Mouse (Mus musculus): Measurements from ENCODE around the gene Utrn. TPM values are rescaled to one million over a fixed set of nuclear protein-coding genes. Genes with fewer than 3 reads are reported as not detected.

Utrn gene
- polyA plus RNA-seq, 1 experiment from 2014 or later: 67.0 TPM

DNA sequence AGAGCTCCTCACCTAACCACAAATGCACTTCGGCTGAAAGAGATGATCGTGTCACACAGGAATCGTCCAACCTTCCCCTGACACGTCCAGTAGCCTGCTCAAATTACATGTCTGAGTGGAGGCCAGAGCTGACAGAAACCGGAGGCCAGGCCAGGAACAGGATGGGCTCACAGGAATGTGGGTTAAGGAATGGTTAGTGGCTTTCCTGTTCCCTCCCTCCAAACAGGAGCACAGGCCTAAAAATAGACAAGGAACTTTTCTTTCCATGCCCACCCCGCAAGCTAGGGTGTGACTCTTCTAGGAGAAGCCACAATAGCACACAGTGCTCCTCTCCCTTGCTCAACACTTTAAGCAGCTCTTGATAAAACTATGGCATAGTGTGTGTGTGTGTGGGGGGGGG, 174.4 kb downstream of the Utrn start:
- H3K9me3 ChIP-seq (ENCODE audit: control insufficient read depth, low read length): no peaks in the 10 kb centered on the region
- no peak overlapping the region for H3K4me3 ChIP-seq (ENCODE audit: control insufficient read depth in 1 of 2, insufficient read depth in 1 of 2, low read depth in 1 of 2, low read length in 2 of 2)
- WGBS: 1% methylated on average over 6 of the region's 6 CpGs
- peak overlapping the region; percentile 24 for H3K4me2 ChIP-seq (ENCODE audit: low read length)
- H3K27me3 ChIP-seq (ENCODE audit: control insufficient read depth, insufficient read depth, low read length): no peaks in the 10 kb centered on the region
- peaks cover 2 to 8% of the 10 kb centered on the region in 2 experiments; a peak in 3 of 4 replicates for H3K4me1 ChIP-seq (ENCODE audit: control insufficient read depth in 2 of 2, insufficient read depth in 2 of 2, low read length in 2 of 2)
- H3K27ac ChIP-seq (replicated peaks in 1 of 2; ENCODE audit: control insufficient read depth in 1 of 2, insufficient read depth in 1 of 2, low read depth in 2 of 2, low read length in 2 of 2): peak overlapping the region; percentile 84 to 87
- H3K36me3 ChIP-seq (ENCODE audit: control insufficient read depth, insufficient read depth, low read length): peaks cover 36% of the 10 kb centered on the region
- H3K9ac ChIP-seq (ENCODE audit: low read length): no peak overlapping the region
- ATAC-seq (ENCODE audit: insufficient number of reproducible peaks, insufficient read depth, low FRiP score, low read depth): peak; percentile 90

DNA sequence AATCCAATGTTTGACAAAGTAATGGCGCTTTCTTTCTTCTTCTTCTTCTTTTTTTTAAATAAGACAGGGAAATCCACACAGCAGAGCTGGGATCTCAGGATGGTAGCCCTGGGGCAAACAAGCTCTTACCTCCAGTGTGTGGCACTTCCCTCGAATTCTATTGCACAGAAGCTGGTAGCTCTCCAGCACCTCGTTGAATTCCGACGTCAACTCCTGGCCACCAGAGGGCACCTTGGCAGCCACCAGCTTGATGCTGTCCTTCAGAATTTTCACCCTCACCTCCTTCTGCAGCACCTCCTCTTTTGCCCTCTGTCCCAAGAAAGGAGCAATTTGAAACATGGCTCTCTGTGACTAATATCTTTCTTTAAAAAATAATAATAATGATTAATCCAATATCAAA, 178.6 kb downstream of the Utrn start:
- ATAC-seq (ENCODE audit: insufficient number of reproducible peaks, insufficient read depth, low FRiP score, low read depth): no peak
- H3K9me3 ChIP-seq (ENCODE audit: control insufficient read depth, low read length): no peaks in the 10 kb centered on the region
- peaks cover 44% of the 10 kb centered on the region for H3K36me3 ChIP-seq (ENCODE audit: control insufficient read depth, insufficient read depth, low read length)
- H3K4me3 ChIP-seq (ENCODE audit: control insufficient read depth in 1 of 2, insufficient read depth in 1 of 2, low read depth in 1 of 2, low read length in 2 of 2): no peak overlapping the region
- H3K9ac ChIP-seq (ENCODE audit: low read length): no peak overlapping the region
- H3K27me3 ChIP-seq (ENCODE audit: control insufficient read depth, insufficient read depth, low read length): no peaks in the 10 kb centered on the region
- no peak overlapping the region for H3K27ac ChIP-seq (replicated peaks in 1 of 2; ENCODE audit: control insufficient read depth in 1 of 2, insufficient read depth in 1 of 2, low read depth in 2 of 2, low read length in 2 of 2)
- no peak overlapping the region for H3K4me2 ChIP-seq (ENCODE audit: low read length)
- H3K4me1 ChIP-seq (ENCODE audit: control insufficient read depth in 2 of 2, insufficient read depth in 2 of 2, low read length in 2 of 2): peaks cover 2 to 8% of the 10 kb centered on the region in 2 experiments; a peak in 3 of 4 replicates
- WGBS: 18% methylated on average over 5 of the region's 5 CpGs

DNA sequence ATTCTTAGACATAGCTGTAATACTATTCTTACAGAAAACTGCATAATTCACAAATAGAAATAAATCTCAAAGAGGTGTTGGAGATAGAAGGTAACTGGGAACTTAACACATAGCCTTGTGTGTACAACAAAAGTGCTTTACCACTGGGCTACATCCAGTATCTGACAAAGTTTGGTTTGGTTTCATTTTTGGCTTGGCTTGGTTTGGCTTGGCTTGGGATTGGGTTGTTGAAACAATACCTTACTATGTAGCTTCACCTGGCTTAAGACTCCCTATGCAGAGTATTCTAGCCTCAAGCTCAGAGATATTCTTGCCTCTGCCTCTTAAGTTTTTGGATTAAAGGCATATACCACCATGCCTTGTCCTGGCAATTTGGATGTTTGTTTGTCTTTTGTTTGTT, 183.5 kb downstream of the Utrn start:
- H3K27me3 ChIP-seq (ENCODE audit: control insufficient read depth, insufficient read depth, low read length): no peaks in the 10 kb centered on the region
- no peaks in the 10 kb centered on the region for H3K4me1 ChIP-seq (ENCODE audit: control insufficient read depth in 2 of 2, insufficient read depth in 2 of 2, low read length in 2 of 2)
- H3K36me3 ChIP-seq (ENCODE audit: control insufficient read depth, insufficient read depth, low read length): peaks cover 72% of the 10 kb centered on the region
- H3K9ac ChIP-seq (ENCODE audit: low read length): no peak overlapping the region
- H3K9me3 ChIP-seq (ENCODE audit: control insufficient read depth, low read length): no peaks in the 10 kb centered on the region
- no peak overlapping the region for H3K4me2 ChIP-seq (ENCODE audit: low read length)
- ATAC-seq (ENCODE audit: insufficient number of reproducible peaks, insufficient read depth, low FRiP score, low read depth): no peak
- H3K27ac ChIP-seq (replicated peaks in 1 of 2; ENCODE audit: control insufficient read depth in 1 of 2, insufficient read depth in 1 of 2, low read depth in 2 of 2, low read length in 2 of 2): no peak overlapping the region
- H3K4me3 ChIP-seq (ENCODE audit: control insufficient read depth in 1 of 2, insufficient read depth in 1 of 2, low read depth in 1 of 2, low read length in 2 of 2): no peak overlapping the region

DNA sequence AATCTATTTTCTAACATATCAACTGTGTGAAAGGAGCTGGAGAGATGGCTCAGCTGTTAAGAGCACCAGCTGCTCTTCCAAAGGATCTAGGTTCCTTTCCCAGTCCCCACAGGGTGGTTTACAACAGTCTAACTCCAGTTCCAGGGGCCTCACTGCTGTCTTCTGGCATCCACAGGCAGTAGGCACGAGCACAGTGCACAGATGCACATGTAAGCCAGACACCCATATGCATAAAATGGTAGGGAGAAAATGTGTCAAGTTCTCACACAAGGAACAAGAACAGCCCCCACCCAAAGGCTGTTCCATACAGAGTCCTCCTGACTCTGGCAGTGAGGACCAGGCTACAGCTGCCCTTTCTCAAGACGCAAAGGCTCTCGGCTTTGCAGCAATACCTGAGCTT, 185.1 kb downstream of the Utrn start:
- 89% methylated on average over 3 of the region's 3 CpGs for WGBS
- ATAC-seq (ENCODE audit: insufficient number of reproducible peaks, insufficient read depth, low FRiP score, low read depth): no peak
- H3K4me1 ChIP-seq (ENCODE audit: control insufficient read depth in 2 of 2, insufficient read depth in 2 of 2, low read length in 2 of 2): no peaks in the 10 kb centered on the region
- no peak overlapping the region for H3K9ac ChIP-seq (ENCODE audit: low read length)
- H3K36me3 ChIP-seq (ENCODE audit: control insufficient read depth, insufficient read depth, low read length): peaks cover 74% of the 10 kb centered on the region
- H3K9me3 ChIP-seq (ENCODE audit: control insufficient read depth, low read length): no peaks in the 10 kb centered on the region
- H3K4me2 ChIP-seq (ENCODE audit: low read length): no peak overlapping the region
- H3K27me3 ChIP-seq (ENCODE audit: control insufficient read depth, insufficient read depth, low read length): no peaks in the 10 kb centered on the region
- no peak overlapping the region for H3K27ac ChIP-seq (replicated peaks in 1 of 2; ENCODE audit: control insufficient read depth in 1 of 2, insufficient read depth in 1 of 2, low read depth in 2 of 2, low read length in 2 of 2)
- no peak overlapping the region for H3K4me3 ChIP-seq (ENCODE audit: control insufficient read depth in 1 of 2, insufficient read depth in 1 of 2, low read depth in 1 of 2, low read length in 2 of 2)

DNA sequence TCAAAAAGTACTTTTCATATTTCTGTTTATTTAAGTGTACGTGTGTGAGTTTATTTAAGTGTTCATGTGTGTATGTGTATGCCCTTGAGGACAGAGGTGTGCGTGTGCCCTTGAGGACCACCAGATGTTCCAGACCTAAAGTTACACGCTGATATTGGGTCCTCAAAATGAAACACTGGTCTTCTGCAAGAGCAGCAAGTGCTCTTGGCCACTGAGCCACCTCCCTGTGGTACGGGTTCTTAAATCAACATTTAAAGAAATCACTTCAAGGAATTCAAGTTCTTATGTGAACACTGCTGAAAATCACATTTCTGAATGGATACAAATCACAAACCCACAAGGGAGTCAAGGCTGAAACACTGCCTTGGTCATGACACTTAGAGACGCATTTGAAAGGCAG, 195.9 kb downstream of the Utrn start:
- H3K27me3 ChIP-seq (ENCODE audit: control insufficient read depth, insufficient read depth, low read length): no peaks in the 10 kb centered on the region
- H3K9me3 ChIP-seq (ENCODE audit: control insufficient read depth, low read length): no peaks in the 10 kb centered on the region
- no peak overlapping the region for H3K4me2 ChIP-seq (ENCODE audit: low read length)
- 91% methylated on average over 5 of the region's 5 CpGs for WGBS
- ATAC-seq (ENCODE audit: insufficient number of reproducible peaks, insufficient read depth, low FRiP score, low read depth): no peak
- peaks cover 68% of the 10 kb centered on the region for H3K36me3 ChIP-seq (ENCODE audit: control insufficient read depth, insufficient read depth, low read length)
- H3K27ac ChIP-seq (replicated peaks in 1 of 2; ENCODE audit: control insufficient read depth in 1 of 2, insufficient read depth in 1 of 2, low read depth in 2 of 2, low read length in 2 of 2): no peak overlapping the region
- H3K4me3 ChIP-seq (ENCODE audit: control insufficient read depth in 1 of 2, insufficient read depth in 1 of 2, low read depth in 1 of 2, low read length in 2 of 2): no peak overlapping the region
- H3K4me1 ChIP-seq (ENCODE audit: control insufficient read depth in 2 of 2, insufficient read depth in 2 of 2, low read length in 2 of 2): no peaks in the 10 kb centered on the region
- no peak overlapping the region for H3K9ac ChIP-seq (ENCODE audit: low read length)

DNA sequence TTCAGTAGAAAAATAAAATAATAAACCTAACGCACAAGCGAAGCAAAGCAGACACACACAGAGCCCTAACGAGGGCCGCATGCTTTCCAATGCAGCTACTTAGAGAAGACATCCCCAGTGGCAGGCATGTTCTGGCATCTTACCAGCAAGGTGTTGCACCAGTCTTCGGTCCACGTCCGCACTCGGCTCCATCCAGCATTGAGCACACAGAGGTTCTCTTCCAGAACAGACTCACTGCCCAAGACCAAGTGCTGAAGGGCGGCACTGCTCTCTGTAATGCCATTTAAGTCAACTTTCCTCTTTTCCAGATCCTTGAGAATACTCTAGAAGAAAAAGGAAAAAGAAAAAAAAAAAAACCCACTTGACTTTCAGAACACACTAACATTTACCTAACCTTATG, 197.6 kb downstream of the Utrn start:
- H3K36me3 ChIP-seq (ENCODE audit: control insufficient read depth, insufficient read depth, low read length): peaks cover 67% of the 10 kb centered on the region
- no peaks in the 10 kb centered on the region for H3K9me3 ChIP-seq (ENCODE audit: control insufficient read depth, low read length)
- no peaks in the 10 kb centered on the region for H3K27me3 ChIP-seq (ENCODE audit: control insufficient read depth, insufficient read depth, low read length)
- H3K9ac ChIP-seq (ENCODE audit: low read length): no peak overlapping the region
- no peak overlapping the region for H3K27ac ChIP-seq (replicated peaks in 1 of 2; ENCODE audit: control insufficient read depth in 1 of 2, insufficient read depth in 1 of 2, low read depth in 2 of 2, low read length in 2 of 2)
- no peak overlapping the region for H3K4me2 ChIP-seq (ENCODE audit: low read length)
- H3K4me3 ChIP-seq (ENCODE audit: control insufficient read depth in 1 of 2, insufficient read depth in 1 of 2, low read depth in 1 of 2, low read length in 2 of 2): no peak overlapping the region
- WGBS: 92% methylated on average over 9 of the region's 9 CpGs
- H3K4me1 ChIP-seq (ENCODE audit: control insufficient read depth in 2 of 2, insufficient read depth in 2 of 2, low read length in 2 of 2): no peaks in the 10 kb centered on the region
- ATAC-seq (ENCODE audit: insufficient number of reproducible peaks, insufficient read depth, low FRiP score, low read depth): no peak

DNA sequence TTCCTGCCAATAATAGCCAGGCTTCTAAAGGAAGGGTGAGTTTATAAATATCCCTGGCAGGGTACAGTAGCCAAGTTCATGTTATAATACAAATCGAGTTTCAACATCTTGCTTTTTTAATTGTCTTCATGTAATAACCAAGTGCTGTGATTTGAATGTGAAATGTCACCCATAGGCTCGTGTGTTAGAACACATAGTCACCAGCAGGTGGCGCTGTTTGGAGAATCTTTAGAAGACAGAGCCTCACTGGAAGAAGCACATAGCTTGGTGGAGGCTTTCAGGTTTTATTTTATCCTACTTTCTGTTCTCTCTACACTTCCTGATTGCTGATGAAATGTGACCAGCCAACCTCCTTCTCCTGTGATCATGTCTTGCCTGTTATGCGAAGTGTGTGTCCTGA, 207.1 kb downstream of the Utrn start:
- Histone ChIP-seq H3K9ac (ENCODE audit: low read length) (no peak overlapping the region), H3K36me3 (ENCODE audit: control insufficient read depth, insufficient read depth, low read length) (peaks cover 70% of the 10 kb centered on the region), H3K27me3 (ENCODE audit: control insufficient read depth, insufficient read depth, low read length) (no peaks in the 10 kb centered on the region), H3K27ac (replicated peaks in 1 of 2; ENCODE audit: control insufficient read depth in 1 of 2, insufficient read depth in 1 of 2, low read depth in 2 of 2, low read length in 2 of 2) (no peak overlapping the region), H3K9me3 (ENCODE audit: control insufficient read depth, low read length) (peaks cover 5% of the 10 kb centered on the region; the same call in 1 of the 2 replicates), H3K4me3 (ENCODE audit: control insufficient read depth in 1 of 2, insufficient read depth in 1 of 2, low read depth in 1 of 2, low read length in 2 of 2) (no peak overlapping the region), H3K4me2 (ENCODE audit: low read length) (no peak overlapping the region), H3K4me1 (ENCODE audit: control insufficient read depth in 2 of 2, insufficient read depth in 2 of 2, low read length in 2 of 2) (no peaks in the 10 kb centered on the region)
- WGBS: 89% methylated on average over 4 of the region's 4 CpGs
- no peak for ATAC-seq (ENCODE audit: insufficient number of reproducible peaks, insufficient read depth, low FRiP score, low read depth)

DNA sequence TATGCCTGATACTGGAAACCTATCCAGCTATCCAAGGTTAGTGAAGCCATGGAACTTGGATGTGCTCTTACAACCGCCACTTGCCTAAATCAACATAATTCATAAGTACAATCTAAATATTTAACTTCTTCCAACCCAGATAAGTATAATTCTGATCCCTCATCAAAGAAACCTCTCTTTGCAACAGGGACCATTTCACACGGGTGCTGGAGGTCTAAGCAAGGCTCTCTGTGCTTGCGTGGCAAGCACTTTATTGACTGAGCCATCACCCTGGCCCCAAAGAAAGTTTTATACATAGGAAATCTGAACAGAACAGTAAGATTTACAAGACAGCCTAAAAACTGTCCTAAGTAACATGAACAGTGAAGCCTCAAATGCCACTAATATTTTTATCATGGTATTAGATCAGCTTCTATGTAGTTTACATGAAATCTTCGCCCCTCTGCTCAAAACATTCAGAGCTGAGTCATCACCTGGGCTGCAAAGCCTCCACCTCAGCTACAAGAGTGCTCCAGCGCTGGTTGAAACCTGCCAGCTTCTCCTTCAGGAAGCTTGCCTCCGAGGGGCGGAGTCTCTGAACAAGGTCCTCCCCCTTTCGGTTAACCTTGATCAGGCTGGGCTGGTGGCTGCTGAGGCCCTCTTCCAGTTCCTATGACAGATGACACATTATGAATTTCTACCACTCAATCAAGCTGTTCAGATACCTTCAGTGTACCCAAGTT, 211.0 kb downstream of the Utrn start:
- Histone ChIP-seq H3K36me3 (ENCODE audit: control insufficient read depth, insufficient read depth, low read length) (peaks cover 55% of the 10 kb centered on the region), H3K27ac (replicated peaks in 1 of 2; ENCODE audit: control insufficient read depth in 1 of 2, insufficient read depth in 1 of 2, low read depth in 2 of 2, low read length in 2 of 2) (no peak overlapping the region), H3K27me3 (ENCODE audit: control insufficient read depth, insufficient read depth, low read length) (no peaks in the 10 kb centered on the region), H3K4me3 (ENCODE audit: control insufficient read depth in 1 of 2, insufficient read depth in 1 of 2, low read depth in 1 of 2, low read length in 2 of 2) (no peak overlapping the region), H3K9ac (ENCODE audit: low read length) (no peak overlapping the region), H3K9me3 (ENCODE audit: control insufficient read depth, low read length) (peaks cover 5% of the 10 kb centered on the region; the same call in 1 of the 2 replicates), H3K4me1 (ENCODE audit: control insufficient read depth in 2 of 2, insufficient read depth in 2 of 2, low read length in 2 of 2) (no peaks in the 10 kb centered on the region), H3K4me2 (ENCODE audit: low read length) (no peak overlapping the region)
- ATAC-seq (ENCODE audit: insufficient number of reproducible peaks, insufficient read depth, low FRiP score, low read depth): no peak
- 79% methylated on average over 8 of the region's 8 CpGs for WGBS

Measured in heart, embryonic 14.5 days (tissue).